Mouse (Mus musculus) cortical plate, adult 2 months (tissue): Measurements from ENCODE around the gene Prkch.

Source experiments
- CTCF ChIP-seq: fragments of 200-500 bp; IDR thresholded peaks from 2 replicates; pipeline ENCODE4 v1.5.1; 2011; ENCODE audit warnings: mild to moderate bottlenecking, control low read depth, low read length; ENCODE audit not compliant: insufficient read depth; ENCODE audit errors: extremely low read depth
- POLR2A ChIP-seq: fragments of 200-500 bp; IDR thresholded peaks from 2 replicates; pipeline ENCODE4 v1.6.1; 2011; ENCODE audit warnings: mild to moderate bottlenecking, low read length, control low read depth; ENCODE audit not compliant: insufficient read depth; ENCODE audit errors: extremely low read depth

DNA sequence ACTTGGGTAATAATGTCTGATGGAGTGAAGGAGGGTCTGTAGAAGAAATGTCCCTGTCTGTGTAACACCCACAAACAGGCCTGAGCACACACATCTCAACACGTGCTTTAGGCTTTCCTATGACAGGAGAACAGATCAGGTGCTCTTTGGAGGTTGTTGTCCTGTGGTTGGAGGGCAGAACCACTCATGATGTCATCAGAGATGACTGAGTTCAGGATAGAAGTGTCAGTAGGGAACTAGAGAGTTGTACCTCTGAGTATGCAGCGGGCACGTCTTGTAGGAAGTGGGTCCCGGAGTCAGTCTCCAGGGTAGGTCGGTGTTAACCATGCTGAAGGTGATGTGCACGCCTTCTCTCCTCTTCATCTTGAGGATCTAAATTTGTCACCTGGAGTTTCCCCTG is 19.1 kb downstream of the Prkch start:
- TF ChIP-seq POLR2A: no peak
- no peak for TF ChIP-seq CTCF
